Mouse (Mus musculus) small intestine, adult 2 months (tissue): Measurements from ENCODE around the gene Hgf. TPM values are rescaled to one million over a fixed set of nuclear protein-coding genes. Genes with fewer than 3 reads are reported as not detected.

Source experiments
- H3K27ac ChIP-seq: fragments of 200-500 bp; 2 replicates; pipeline ENCODE4 v1.5.1; 2012; ENCODE audit warnings: low read depth, low read length, control low read depth, inconsistent platforms; ENCODE audit not compliant: insufficient read depth
- H3K27me3 ChIP-seq: fragments of 200-500 bp; 2 replicates; pipeline ENCODE4 v1.6.1; 2012; ENCODE audit warnings: mild to moderate bottlenecking, moderate library complexity, low read length, inconsistent platforms; ENCODE audit not compliant: control insufficient read depth, insufficient read depth
- H3K36me3 ChIP-seq: fragments of 200-500 bp; 2 replicates; pipeline ENCODE4 v1.6.1; 2012; ENCODE audit warnings: mild to moderate bottlenecking, low read length, control low read depth, inconsistent platforms; ENCODE audit not compliant: control insufficient read depth, insufficient read depth
- H3K4me1 ChIP-seq: fragments of 200-500 bp; 2 replicates; pipeline ENCODE4 v1.6.1; 2012; ENCODE audit warnings: low read length, inconsistent platforms, mixed read lengths; ENCODE audit not compliant: control insufficient read depth, insufficient read depth, insufficient read length
- H3K4me3 ChIP-seq: fragments of 200-500 bp; 2 replicates; pipeline ENCODE4 v1.5.1; 2012; ENCODE audit warnings: low read depth, mild to moderate bottlenecking, control low read depth, inconsistent platforms, low read length, moderate library complexity
- CTCF ChIP-seq: fragments of 200-500 bp; IDR thresholded peaks from 2 replicates; pipeline ENCODE4 v1.5.1; 2012; ENCODE audit warnings: low read depth, mild to moderate bottlenecking, control low read depth, inconsistent platforms, low read length, moderate library complexity, mixed read lengths; ENCODE audit not compliant: insufficient replicate concordance, insufficient read length; ENCODE audit errors: extremely low read depth
- POLR2A ChIP-seq: fragments of 200-500 bp; IDR thresholded peaks from 2 replicates; pipeline ENCODE4 v1.6.1; 2012; ENCODE audit warnings: low read depth, mild to moderate bottlenecking, control low read depth, inconsistent platforms, low read length, moderate library complexity
- WGBS: fragments of 180-500 bp; shearing (Covaris S2); methylation state at CpG from one replicate; pipeline ENCODE4 v1.1.7; 2018; 5-methylcytosine and 5-hydroxymethylcytosine counted together
- polyA plus RNA-seq: library from polyadenylated mRNA; depleted of rRNA; stranded (reverse); fragments of >200 nt; gene quantifications from 2 replicates; pipeline ENCODE4 v1.2.3, GENCODE M21; 2012; rRNA removed

Gene Hgf
- polyA plus RNA-seq, 1 experiment: 0.27 TPM

GRCm38 (mm10) chr5:16632996-16633395, 79.7 kb downstream of the Hgf start:
- no peak overlapping the region for H3K4me3 ChIP-seq
- H3K36me3 ChIP-seq: no peaks in the 10 kb centered on the region
- no peak overlapping the region for H3K27ac ChIP-seq
- 41% methylated on average over 1 of the region's 1 CpGs for WGBS
- no peaks in the 10 kb centered on the region for H3K4me1 ChIP-seq
- TF ChIP-seq POLR2A: no peak
- no peak for TF ChIP-seq CTCF
- H3K27me3 ChIP-seq: no peaks in the 10 kb centered on the region

- no peaks in the 10 kb centered on the region for H3K4me1 ChIP-seq
- no peaks in the 10 kb centered on the region for H3K27me3 ChIP-seq
- WGBS: 71% methylated on average over 7 of the region's 7 CpGs
- no peak for TF ChIP-seq POLR2A
- no peak for TF ChIP-seq CTCF
- H3K27ac ChIP-seq: no peak overlapping the region
- H3K4me3 ChIP-seq: no peak overlapping the region
- H3K36me3 ChIP-seq: no peaks in the 10 kb centered on the region
Observed at GRCm38 (mm10) chr5:16646417-16646816, 93.1 kb downstream of the Hgf start.

- Histone ChIP-seq H3K4me1 (no peaks in the 10 kb centered on the region), H3K27me3 (no peaks in the 10 kb centered on the region), H3K36me3 (no peaks in the 10 kb centered on the region), H3K27ac (no peak overlapping the region), H3K4me3 (no peak overlapping the region)
- TF ChIP-seq CTCF: no peak
- TF ChIP-seq POLR2A: no peak
Observed at GRCm38 (mm10) chr5:16647701-16648100, 94.4 kb downstream of the Hgf start.

GRCm38 (mm10) chr5:16650240-16650639, 96.9 kb downstream of the Hgf start:
- no peak for TF ChIP-seq CTCF
- TF ChIP-seq POLR2A: no peak
- Histone ChIP-seq H3K27ac (no peak overlapping the region), H3K4me1 (no peaks in the 10 kb centered on the region), H3K36me3 (no peaks in the 10 kb centered on the region), H3K4me3 (no peak overlapping the region), H3K27me3 (no peaks in the 10 kb centered on the region)
- WGBS: 86% methylated on average over 1 of the region's 1 CpGs

GRCm38 (mm10) chr5:16654022-16654421, 100.7 kb downstream of the Hgf start:
- TF ChIP-seq POLR2A: no peak
- TF ChIP-seq CTCF: no peak
- no peak overlapping the region for H3K4me3 ChIP-seq
- no peaks in the 10 kb centered on the region for H3K4me1 ChIP-seq
- no peak overlapping the region for H3K27ac ChIP-seq
- no peaks in the 10 kb centered on the region for H3K27me3 ChIP-seq
- H3K36me3 ChIP-seq: no peaks in the 10 kb centered on the region
- WGBS: 6% methylated on average over 7 of the region's 7 CpGs

Other genes starting within 250 kb of the Hgf start
- gene Gm28710, start 238.3 kb downstream of the Hgf start, polyA plus RNA-seq: 0.05 TPM in 1 of 2 replicates, not detected in the other